Mouse (Mus musculus) skeletal muscle tissue, postnatal 0 days (tissue): Measurements from ENCODE around the gene Gm26558. TPM values are rescaled to one million over a fixed set of nuclear protein-coding genes. Genes with fewer than 3 reads are reported as not detected.

Experiments
- polyA plus RNA-seq: library from polyadenylated mRNA; unstranded; fragments of >200 nt; fragmentation: Nextera tagmentation; extraction: Ambion mirVana; gene quantifications from 2 replicates; pipeline ENCODE4 v1.2.1, GENCODE M21; 2015

The Gm26558 gene
- polyA plus RNA-seq: 1.8 and 2.0 TPM in 2 replicates

GRCm38 (mm10) chr2:70661715-70662495 lies at the start of gene Gm26558:
TSS of gene Gm26558 (minus strand) at chr2:70662108.

DNA sequence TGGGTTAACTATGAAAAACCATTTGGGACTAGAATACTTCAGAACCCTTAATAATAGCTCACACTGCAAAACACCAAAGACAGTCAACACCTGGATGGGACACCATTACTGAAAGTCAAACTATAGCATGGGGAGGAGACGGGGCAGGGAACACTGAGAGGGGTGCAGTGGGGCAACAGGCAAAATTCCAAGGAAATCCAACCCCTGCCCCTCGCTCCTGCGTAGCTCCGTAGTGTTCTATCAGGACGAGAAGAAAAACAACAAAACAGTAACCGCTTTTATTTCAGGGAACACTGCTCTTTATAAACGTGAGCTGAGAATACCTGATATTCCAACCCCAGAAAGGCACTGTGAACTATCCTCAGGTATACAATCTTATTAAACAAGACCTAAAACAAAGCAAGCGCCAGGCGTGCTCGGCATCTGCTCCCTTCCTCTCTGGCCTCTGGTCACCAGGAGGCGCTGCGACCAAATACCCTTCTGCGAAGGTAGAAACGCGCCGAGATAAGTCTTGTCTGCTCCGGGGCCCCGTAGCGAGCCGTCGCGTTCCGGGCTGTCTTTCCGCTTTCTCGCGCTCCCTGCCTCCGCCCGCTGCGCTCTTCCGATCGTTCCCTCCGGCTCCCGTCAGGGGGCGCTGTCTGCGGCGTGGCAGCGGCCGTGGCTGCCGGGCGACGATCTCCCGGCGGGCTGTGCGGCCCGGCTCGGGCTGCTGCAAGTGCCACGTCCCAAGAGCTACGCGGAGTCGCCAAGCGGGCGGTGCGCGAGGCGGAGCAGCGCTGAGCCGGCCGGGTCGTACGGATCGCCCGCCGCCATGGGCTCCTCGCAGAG lies 807 bp downstream of the Gm26558 start, which contains the start of gene Gorasp2:
Gene Gorasp2, plus strand, starts transcription at position 690 of the 828 bp plus-strand sequence.

Other genes with a start within 250 kb of the Gm26558 start
- 1.2 and 1.6 TPM in 2 replicates for gene Sp5, start 187.2 kb downstream of the Gm26558 start, polyA plus RNA-seq
- gene Erich2, start 153.3 kb downstream of the Gm26558 start, polyA plus RNA-seq: 0.39 TPM in 1 of 2 replicates, not detected in the other
- gene Gad1, start 109.0 kb downstream of the Gm26558 start, polyA plus RNA-seq: not detected in 2 replicates
- 81.5 and 90.4 TPM in 2 replicates for gene Gorasp2, start 532 bp downstream of the Gm26558 start, polyA plus RNA-seq
- 17.5 and 19.6 TPM in 2 replicates for gene Tlk1, start 163.6 kb upstream of the Gm26558 start, polyA plus RNA-seq